Mouse (Mus musculus) central nervous system, embryonic 11.5 days (tissue): ENCODE results near the gene Olfr455. TPM values are rescaled to one million over a fixed set of nuclear protein-coding genes. Genes with fewer than 3 reads are reported as not detected.

Experiments
- polyA plus RNA-seq: library from polyadenylated mRNA; depleted of rRNA; stranded (reverse); fragments of >200 nt; gene quantifications from 2 replicates; pipeline ENCODE4 v1.2.3, GENCODE M21; 2012; rRNA removed

The Olfr455 gene
- polyA plus RNA-seq: not detected in 2 replicates

GRCm38 (mm10) chr6:42547461-42547860, at the start of gene Olfr455:
Olfr455 (minus strand) TSS chr6:42547587.

DNA sequence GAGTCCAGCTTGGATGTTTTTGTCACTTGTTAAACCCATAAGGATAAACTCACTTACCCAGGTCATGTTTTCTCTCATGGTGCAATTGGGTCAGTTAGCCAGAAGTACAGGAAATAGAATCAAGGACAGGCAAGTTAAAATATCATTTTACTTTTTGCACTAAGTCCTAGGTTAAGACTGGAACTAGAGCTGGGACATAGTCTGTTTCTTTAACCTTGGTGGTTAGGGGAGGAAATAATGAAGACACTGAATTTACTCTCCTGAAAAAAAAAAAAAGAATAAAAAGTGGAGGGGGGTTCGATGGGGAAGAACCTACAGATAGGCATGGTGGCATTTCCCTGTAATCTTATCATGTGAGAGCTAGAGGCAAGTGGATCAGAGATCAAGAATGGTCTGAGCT, 60.3 kb downstream of the Olfr455 start, which contains the start of gene Olfr456:
Gene Olfr456, minus strand, starts transcription at position 101 of the 400 bp plus-strand sequence.

Other genes starting within 250 kb of the Olfr455 start
- 10.4 and 12.3 TPM in 2 replicates for gene Fam131b, start 222.9 kb downstream of the Olfr455 start, polyA plus RNA-seq
- gene Zyx, start 198.0 kb downstream of the Olfr455 start, polyA plus RNA-seq: 57.3 and 91.0 TPM in 2 replicates
- gene Epha1, start 174.3 kb downstream of the Olfr455 start, polyA plus RNA-seq: 1.9 and 3.1 TPM in 2 replicates
- gene Tas2r143, start 147.3 kb downstream of the Olfr455 start, polyA plus RNA-seq: 0.14 TPM in 1 of 2 replicates, not detected in the other
- gene Tas2r135, start 142.2 kb downstream of the Olfr455 start, polyA plus RNA-seq: 0.09 TPM in 1 of 2 replicates, not detected in the other
- not detected in 2 replicates for gene Tas2r126, start 113.1 kb downstream of the Olfr455 start, polyA plus RNA-seq
- not detected in 2 replicates for gene Olfr458, start 82.4 kb downstream of the Olfr455 start, polyA plus RNA-seq
- gene Olfr457, start 71.3 kb downstream of the Olfr455 start, polyA plus RNA-seq: not detected in 2 replicates
- not detected in 2 replicates for gene Olfr456, start 60.4 kb downstream of the Olfr455 start, polyA plus RNA-seq
- gene Tcaf3, start 50.1 kb upstream of the Olfr455 start, polyA plus RNA-seq: not detected in 2 replicates
- 2.9 and 3.8 TPM in 2 replicates for gene Tcaf2, start 97.7 kb upstream of the Olfr455 start, polyA plus RNA-seq
- 85.2 and 88.9 TPM in 2 replicates for gene Tcaf1, start 162.5 kb upstream of the Olfr455 start, polyA plus RNA-seq
- not detected in 2 replicates for gene Olfr453, start 191.8 kb upstream of the Olfr455 start, polyA plus RNA-seq
- gene Olfr38, start 208.8 kb upstream of the Olfr455 start, polyA plus RNA-seq: not detected in 2 replicates
- not detected in 2 replicates for gene Olfr452, start 237.5 kb upstream of the Olfr455 start, polyA plus RNA-seq